In the genomic region with DNA sequence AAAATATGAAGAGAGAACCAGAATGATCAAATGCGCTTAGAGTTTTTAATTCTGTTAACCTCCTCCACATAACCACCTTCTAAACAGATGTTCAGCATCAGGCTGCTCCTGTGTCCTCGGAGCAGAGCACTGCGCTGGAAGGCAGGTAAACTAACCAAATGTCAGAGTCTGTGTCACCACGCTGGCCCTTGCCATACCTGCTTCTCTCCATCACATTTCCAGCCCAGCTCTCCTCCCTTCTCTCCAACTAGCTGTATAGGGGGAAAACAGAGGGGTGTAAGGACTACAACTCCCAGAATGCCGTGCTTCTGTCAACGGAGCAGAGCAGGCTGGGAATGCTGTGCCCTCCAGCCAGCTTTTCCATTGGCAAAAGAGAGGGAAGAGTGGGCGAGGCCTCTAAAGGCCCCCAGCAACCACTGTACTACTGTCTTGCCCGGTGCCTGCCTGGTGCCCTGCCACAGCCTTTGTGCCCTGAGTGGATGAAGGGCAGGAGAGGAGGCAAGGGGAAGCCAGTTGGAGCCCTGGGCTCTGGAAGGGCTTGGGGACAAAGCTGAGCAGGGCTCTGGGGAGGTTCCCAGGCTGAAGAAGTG, we compare ENCODE assay signal across 8 mouse cellular contexts. TPM values are rescaled to one million over a fixed set of nuclear protein-coding genes. Genes with fewer than 3 reads are reported as not detected.
DNase-seq lines count a peak whose midpoint lies in the region; ATAC-seq lines count a peak whose summit lies in the region.

No protein-coding gene starts in this region.

- peak overlapping the region; percentile 76 for H3K9ac ChIP-seq in heart, embryonic 13.5 days
- H3K9ac ChIP-seq in kidney, embryonic 16.5 days (replicated peaks; ENCODE audit: low read length): peak overlapping the region; percentile 40
- H3K9ac ChIP-seq in limb, embryonic 12.5 days (replicated peaks): peak overlapping the region; percentile 51
- H3K9ac ChIP-seq in neural tube, embryonic 12.5 days: peak overlapping the region; percentile 41

- H3K4me3 ChIP-seq in heart, embryonic 13.5 days: peak overlapping the region; percentile 30
- H3K4me3 ChIP-seq in kidney, embryonic 16.5 days (ENCODE audit: low read length): no peak overlapping the region
- H3K4me3 ChIP-seq in limb, embryonic 12.5 days (replicated peaks): peak overlapping the region; percentile 15; the same call in 1 of the 2 replicates
- H3K4me3 ChIP-seq in neural tube, embryonic 12.5 days: no peak overlapping the region

- H3K9me3 ChIP-seq in heart, embryonic 13.5 days: 0 out of 2 replicates have a peak, but pooled peaks cover 5% of the 10 kb centered on the region
- H3K9me3 ChIP-seq in kidney, embryonic 16.5 days (ENCODE audit: low read length): no peaks in the 10 kb centered on the region
- peaks cover 4% of the 10 kb centered on the region; the same call in 1 of the 2 replicates for H3K9me3 ChIP-seq in limb, embryonic 12.5 days
- no peaks in the 10 kb centered on the region for H3K9me3 ChIP-seq in neural tube, embryonic 12.5 days

- peaks cover 30% of the 10 kb centered on the region for H3K36me3 ChIP-seq in heart, embryonic 13.5 days
- H3K36me3 ChIP-seq in kidney, embryonic 16.5 days (ENCODE audit: insufficient read depth, low read length): peaks cover 13% of the 10 kb centered on the region; the same call in 1 of the 2 replicates
- peaks cover 24% of the 10 kb centered on the region for H3K36me3 ChIP-seq in limb, embryonic 12.5 days
- peaks cover 33% of the 10 kb centered on the region for H3K36me3 ChIP-seq in neural tube, embryonic 12.5 days

- no peaks in the 10 kb centered on the region for H3K27me3 ChIP-seq in heart, embryonic 13.5 days (replicated peaks)
- H3K27me3 ChIP-seq in kidney, embryonic 16.5 days (ENCODE audit: insufficient read depth, low read length): no peaks in the 10 kb centered on the region
- H3K27me3 ChIP-seq in limb, embryonic 12.5 days: no peaks in the 10 kb centered on the region
- H3K27me3 ChIP-seq in neural tube, embryonic 12.5 days (replicated peaks): no peaks in the 10 kb centered on the region

- WGBS in heart, embryonic 13.5 days: 48% methylated on average over 8 of the region's 8 CpGs
- 43% methylated on average over 8 of the region's 8 CpGs for WGBS in kidney, embryonic 16.5 days
- 51% methylated on average over 8 of the region's 8 CpGs for WGBS in limb, embryonic 12.5 days
- WGBS in neural tube, embryonic 12.5 days: 51% methylated on average over 8 of the region's 8 CpGs

- peak overlapping the region; percentile 78 for H3K27ac ChIP-seq in heart, embryonic 13.5 days (replicated peaks)
- peak overlapping the region; percentile 2; the same call in 1 of the 2 replicates for H3K27ac ChIP-seq in kidney, embryonic 16.5 days (ENCODE audit: low read length)
- H3K27ac ChIP-seq in limb, embryonic 12.5 days: peak overlapping the region; percentile 59; the same call in 1 of the 2 replicates
- H3K27ac ChIP-seq in neural tube, embryonic 12.5 days: peak overlapping the region; percentile 65; the same call in 1 of the 2 replicates

- H3K4me1 ChIP-seq in heart, embryonic 13.5 days: peaks cover 21% of the 10 kb centered on the region
- H3K4me1 ChIP-seq in kidney, embryonic 16.5 days (ENCODE audit: insufficient read depth, low read length): peaks cover 17% of the 10 kb centered on the region
- peaks cover 21% of the 10 kb centered on the region for H3K4me1 ChIP-seq in limb, embryonic 12.5 days (replicated peaks)
- peaks cover 18% of the 10 kb centered on the region for H3K4me1 ChIP-seq in neural tube, embryonic 12.5 days

- ATAC-seq in heart, embryonic 13.5 days (ENCODE audit: extremely low read depth, insufficient number of reproducible peaks, low FRiP score, low TSS enrichment): peak; percentile 29; the same call in 1 of the 2 replicates
- peak; percentile 60 for ATAC-seq in kidney, embryonic 16.5 days (ENCODE audit: low FRiP score, low TSS enrichment)
- ATAC-seq in limb, embryonic 12.5 days (ENCODE audit: insufficient number of reproducible peaks, insufficient read depth, low FRiP score, low TSS enrichment, low read depth): 0 out of 2 replicates have a peak, but pooled peaks have one; percentile 19
- ATAC-seq in neural tube, embryonic 12.5 days (ENCODE audit: low FRiP score, low read depth): peak; percentile 64

- DNase-seq in adrenal gland, adult (ENCODE audit: inconsistent age in 2 of 2, low spot score in 1 of 2): peak; percentile 49 to 74
- no peak for DNase-seq in adrenal gland, adult 18-20 months (ENCODE audit: low spot score in 2 of 2)
- DNase-seq in embryo, embryonic 9.5 days (ENCODE audit: extremely low spot score): peak; percentile 55
- no peak for DNase-seq in urinary bladder, postnatal 4 days (ENCODE audit: low spot score in 2 of 2)

- peak overlapping the region; percentile 64 for H3K4me2 ChIP-seq in heart, embryonic 13.5 days
- H3K4me2 ChIP-seq in kidney, embryonic 16.5 days (replicated peaks; ENCODE audit: low read depth, low read length): peak overlapping the region; percentile 16; the same call in 1 of the 2 replicates
- H3K4me2 ChIP-seq in limb, embryonic 12.5 days: peak overlapping the region; percentile 45
- peak overlapping the region; percentile 45 for H3K4me2 ChIP-seq in neural tube, embryonic 12.5 days (replicated peaks)

RNA-seq across cellular contexts. Expression of a gene that starts 5.6 kb away (rescaled TPM):
- 100 to 1,000 TPM; 104 to 109 TPM for total RNA-seq in adrenal gland, adult 18-20 months (2021)
- 126 and 147 TPM in 2 replicates for polyA plus RNA-seq in heart, embryonic 13.5 days (2015; fragmentation: Nextera tagmentation; extraction: Ambion mirVana)
- 140 and 162 TPM in 2 replicates for polyA plus RNA-seq in kidney, embryonic 16.5 days (2015; fragmentation: Nextera tagmentation; extraction: Ambion mirVana)
- polyA plus RNA-seq in limb, embryonic 12.5 days (2016; fragmentation: Nextera tagmentation; extraction: Ambion mirVana): 143 and 153 TPM in 2 replicates
- 101 and 102 TPM in 2 replicates for polyA plus RNA-seq in neural tube, embryonic 12.5 days (2016; fragmentation: Nextera tagmentation; extraction: Ambion mirVana)

RNA-seq across cellular contexts. Expression of a gene that starts 6.2 kb away (rescaled TPM):
- total RNA-seq in adrenal gland, adult 18-20 months (2021): 10 to 100 TPM; 41.0 to 41.4 TPM
- polyA plus RNA-seq in heart, embryonic 13.5 days (2015; fragmentation: Nextera tagmentation; extraction: Ambion mirVana): 35.5 and 39.3 TPM in 2 replicates
- polyA plus RNA-seq in kidney, embryonic 16.5 days (2015; fragmentation: Nextera tagmentation; extraction: Ambion mirVana): 35.6 and 41.5 TPM in 2 replicates
- polyA plus RNA-seq in limb, embryonic 12.5 days (2016; fragmentation: Nextera tagmentation; extraction: Ambion mirVana): 34.1 and 35.8 TPM in 2 replicates
- 106 and 108 TPM in 2 replicates for polyA plus RNA-seq in neural tube, embryonic 12.5 days (2016; fragmentation: Nextera tagmentation; extraction: Ambion mirVana)

RNA-seq across cellular contexts. Expression of a gene that starts 21.4 kb away (rescaled TPM):
- total RNA-seq in adrenal gland, adult 18-20 months (2021): under 1 TPM; 0.19 to 0.40 TPM
- polyA plus RNA-seq in heart, embryonic 13.5 days (2015; fragmentation: Nextera tagmentation; extraction: Ambion mirVana): 0.18 and 0.33 TPM in 2 replicates
- polyA plus RNA-seq in kidney, embryonic 16.5 days (2015; fragmentation: Nextera tagmentation; extraction: Ambion mirVana): 0.60 and 0.72 TPM in 2 replicates
- polyA plus RNA-seq in limb, embryonic 12.5 days (2016; fragmentation: Nextera tagmentation; extraction: Ambion mirVana): 0.65 and 0.83 TPM in 2 replicates
- polyA plus RNA-seq in neural tube, embryonic 12.5 days (2016; fragmentation: Nextera tagmentation; extraction: Ambion mirVana): 1.1 and 1.4 TPM in 2 replicates

RNA-seq across cellular contexts. Expression of a gene that starts 53.2 kb away (rescaled TPM):
- not detected for total RNA-seq in adrenal gland, adult 18-20 months (2021)
- 0.64 and 0.84 TPM in 2 replicates for polyA plus RNA-seq in heart, embryonic 13.5 days (2015; fragmentation: Nextera tagmentation; extraction: Ambion mirVana)
- polyA plus RNA-seq in kidney, embryonic 16.5 days (2015; fragmentation: Nextera tagmentation; extraction: Ambion mirVana): not detected in 2 replicates
- polyA plus RNA-seq in limb, embryonic 12.5 days (2016; fragmentation: Nextera tagmentation; extraction: Ambion mirVana): not detected in 2 replicates
- polyA plus RNA-seq in neural tube, embryonic 12.5 days (2016; fragmentation: Nextera tagmentation; extraction: Ambion mirVana): not detected in 2 replicates

Comparison
In these comparisons a context has a peak if more than half of its experiments do, and no peak if none do; other contexts are left out.
1. DNase-seq: peak in adrenal gland, adult (2 of 2) and embryo, embryonic 9.5 days (single experiment); none in adrenal gland, adult 18-20 months (0 of 2) and urinary bladder, postnatal 4 days (0 of 2).
2. H3K27ac ChIP-seq: peak in every context shown above with its lines; median percentile 78 in heart, embryonic 13.5 days; 65 in neural tube, embryonic 12.5 days; 59 in limb, embryonic 12.5 days; 2 in kidney, embryonic 16.5 days.
3. H3K4me3 ChIP-seq: peak in heart, embryonic 13.5 days (single experiment) and limb, embryonic 12.5 days (single experiment); none in kidney, embryonic 16.5 days (single experiment) and neural tube, embryonic 12.5 days (single experiment).
4. Peak in every context shown above with its lines, with median percentiles within 50 percentile points of each other: ATAC-seq, H3K4me2 ChIP-seq and H3K9ac ChIP-seq.